Mouse (Mus musculus) intestine, embryonic 14.5 days (tissue): Measurements from ENCODE around the gene Vps11. TPM values are rescaled to one million over a fixed set of nuclear protein-coding genes. Genes with fewer than 3 reads are reported as not detected.

Experiments
- ATAC-seq: fragments of 200-750 bp; cut with Nextera tagmentation; replicated peaks from 2 replicates; pipeline ENCODE4 v1.8.0; 2017; ENCODE audit warnings: low read depth, moderate number of reproducible peaks, moderate TSS enrichment, moderate library complexity; ENCODE audit not compliant: low FRiP score, low TSS enrichment
- DNase-seq: peaks from one replicate; pipeline ENCODE4 v3.0.0-alpha.2; 2018; ENCODE audit warnings: low spot score
- H3K27ac ChIP-seq: fragments of 300-500 bp; sonication (generic); 2 replicates; pipeline ENCODE4 v1.5.1; 2014; ENCODE audit warnings: low read depth, mild to moderate bottlenecking, control low read depth
- H3K27me3 ChIP-seq: fragments of 300-500 bp; sonication (generic); replicated peaks from 2 replicates; pipeline ENCODE4 v1.6.1; 2014; ENCODE audit warnings: low read length, control low read depth; ENCODE audit not compliant: control insufficient read depth, insufficient read depth
- H3K36me3 ChIP-seq: fragments of 300-500 bp; sonication (generic); 2 replicates; pipeline ENCODE4 v1.6.1; 2014; ENCODE audit warnings: low read length, control low read depth; ENCODE audit not compliant: control insufficient read depth, insufficient read depth
- H3K4me1 ChIP-seq: fragments of 300-500 bp; sonication (generic); replicated peaks from 2 replicates; pipeline ENCODE4 v1.6.1; 2014; ENCODE audit warnings: low read length, control low read depth, mixed read lengths; ENCODE audit not compliant: control insufficient read depth, insufficient read depth
- H3K4me2 ChIP-seq: fragments of 300-500 bp; sonication (generic); 2 replicates; pipeline ENCODE4 v1.6.1; 2014; ENCODE audit warnings: low read length
- H3K4me3 ChIP-seq: fragments of 300-500 bp; sonication (generic); 2 replicates; pipeline ENCODE4 v1.5.1; 2014; ENCODE audit warnings: low read depth, low read length, control low read depth, mixed read lengths
- H3K9ac ChIP-seq: fragments of 300-500 bp; sonication (generic); 2 replicates; pipeline ENCODE4 v1.6.1; 2014; ENCODE audit warnings: mild to moderate bottlenecking, low read length
- H3K9me3 ChIP-seq: fragments of 300-500 bp; sonication (generic); 2 replicates; pipeline ENCODE4 v1.6.1; 2016; ENCODE audit warnings: low read length, control low read depth; ENCODE audit not compliant: control insufficient read depth
- WGBS: fragments of 180-500 bp; shearing (Covaris S2); extraction: QIAGEN DNeasy Blood & Tissue Kit; methylation state at CpG from one replicate; pipeline ENCODE4 v1.1.7; 2014; 5-methylcytosine and 5-hydroxymethylcytosine counted together
- polyA plus RNA-seq: library from polyadenylated mRNA; unstranded; fragments of >200 nt; fragmentation: Nextera tagmentation; extraction: Ambion mirVana; gene quantifications from 2 replicates; pipeline ENCODE4 v1.2.1, GENCODE M21; 2014

Gene Vps11
- polyA plus RNA-seq, 1 experiment from 2014 or later: 25.3 TPM

- Histone ChIP-seq H3K27ac (no peak overlapping the region), H3K36me3 (peaks cover 16% of the 10 kb centered on the region), H3K9ac (peak overlapping the region; percentile 68), H3K9me3 (no peaks in the 10 kb centered on the region), H3K4me3 (peak overlapping the region; percentile 75), H3K4me2 (peak overlapping the region; percentile 56), H3K27me3 (no peaks in the 10 kb centered on the region), H3K4me1 (peaks cover 14% of the 10 kb centered on the region)
- ATAC-seq (peak; percentile 13; the same call in 1 of the 2 replicates), DNase-seq (no peak)
- 2% methylated on average over 37 of the region's 37 CpGs for WGBS
Observed at GRCm38 (mm10) chr9:44319105-44319886, 42.2 kb downstream of the Vps11 start.

DNA sequence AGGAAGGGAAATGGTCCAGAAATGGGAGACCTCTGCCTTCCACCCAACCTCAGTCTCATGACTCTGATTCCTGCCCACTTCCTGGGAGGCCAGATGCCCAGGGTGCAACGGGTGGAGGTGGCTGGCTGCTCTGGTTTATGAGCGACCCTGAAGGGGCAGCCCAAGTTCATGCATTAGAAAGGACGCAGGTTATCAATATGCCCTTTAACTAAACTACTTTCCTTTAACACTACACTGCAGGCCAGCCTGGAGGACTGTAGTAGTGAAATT is 42.7 kb downstream of the Vps11 start:
- WGBS: 35% methylated on average over 3 of the region's 3 CpGs
- Histone ChIP-seq H3K27ac (no peak overlapping the region), H3K9ac (peak overlapping the region; percentile 68), H3K9me3 (no peaks in the 10 kb centered on the region), H3K4me1 (peaks cover 14% of the 10 kb centered on the region), H3K36me3 (peaks cover 18% of the 10 kb centered on the region), H3K27me3 (no peaks in the 10 kb centered on the region), H3K4me3 (peak overlapping the region; percentile 75), H3K4me2 (peak overlapping the region; percentile 56)
- DNase-seq: no peak
- no peak for ATAC-seq

DNA sequence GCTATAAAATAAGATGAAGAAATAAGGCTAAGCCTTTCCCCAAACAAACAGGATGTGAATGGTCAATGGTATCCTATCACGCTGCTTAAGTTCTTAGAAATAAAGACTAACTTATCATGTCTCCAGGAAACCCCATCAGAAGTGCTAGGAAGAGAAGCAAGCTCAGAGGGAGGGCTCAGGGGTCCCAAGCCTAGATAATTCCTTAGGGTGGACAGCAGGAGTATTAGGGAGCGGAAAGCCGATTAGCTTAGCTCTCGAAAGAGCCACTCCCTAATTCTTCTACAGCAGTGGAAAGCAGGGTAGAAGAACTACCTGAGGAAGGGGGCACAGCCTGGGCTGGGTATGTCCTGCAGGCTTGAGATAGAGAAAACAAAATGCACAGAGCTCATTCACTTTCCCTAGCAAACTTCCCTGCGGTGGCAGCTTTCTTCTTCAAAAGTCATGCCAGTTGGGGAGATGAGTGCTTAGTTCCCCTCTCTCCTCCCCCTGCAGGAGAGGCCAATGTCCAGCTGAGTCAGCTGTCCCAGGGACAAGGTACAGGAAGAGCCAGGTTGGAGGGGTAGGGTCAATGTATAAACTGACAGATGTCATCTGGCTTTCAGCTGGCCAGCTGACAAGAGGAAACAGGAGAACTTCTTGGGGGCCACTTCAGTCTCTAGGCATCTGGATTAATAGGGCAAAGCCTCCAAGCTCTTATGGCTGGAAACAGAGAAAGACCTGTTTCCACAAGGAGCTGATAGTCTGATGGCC is 43.2 kb downstream of the Vps11 start:
- no peak overlapping the region for H3K9ac ChIP-seq
- WGBS: 47% methylated on average over 5 of the region's 5 CpGs
- no peak for DNase-seq
- no peak for ATAC-seq
- H3K4me2 ChIP-seq: peak overlapping the region; percentile 56
- peak overlapping the region; percentile 75; the same call in 1 of the 2 replicates for H3K4me3 ChIP-seq
- peaks cover 23% of the 10 kb centered on the region for H3K36me3 ChIP-seq
- no peaks in the 10 kb centered on the region for H3K27me3 ChIP-seq
- H3K9me3 ChIP-seq: no peaks in the 10 kb centered on the region
- no peak overlapping the region for H3K27ac ChIP-seq
- H3K4me1 ChIP-seq: peaks cover 14% of the 10 kb centered on the region

DNA sequence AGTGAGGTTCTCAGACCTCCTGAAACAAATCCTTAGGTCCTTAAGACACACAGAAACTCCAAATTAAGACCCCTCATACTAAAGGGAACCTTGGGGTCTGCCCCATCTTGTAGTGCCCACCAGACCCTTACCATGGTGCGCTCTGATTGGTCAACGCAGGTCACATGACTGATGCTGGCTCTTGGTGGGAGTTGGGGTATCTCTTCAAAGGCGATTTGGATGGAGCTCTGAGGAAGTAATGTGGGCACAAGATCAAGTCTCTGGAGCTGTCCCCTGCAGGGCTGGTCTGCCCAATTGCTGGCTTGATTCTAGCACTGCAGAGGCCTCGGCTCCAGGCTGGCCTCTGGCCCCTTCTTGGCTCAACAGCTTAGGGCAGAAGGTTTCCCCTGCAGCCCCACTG is 44.0 kb downstream of the Vps11 start:
- H3K4me2 ChIP-seq: no peak overlapping the region
- H3K27me3 ChIP-seq: no peaks in the 10 kb centered on the region
- no peak overlapping the region for H3K9ac ChIP-seq
- ATAC-seq (no peak), DNase-seq (no peak)
- 77% methylated on average over 4 of the region's 4 CpGs for WGBS
- no peak overlapping the region for H3K4me3 ChIP-seq
- H3K9me3 ChIP-seq: no peaks in the 10 kb centered on the region
- H3K36me3 ChIP-seq: peaks cover 25% of the 10 kb centered on the region
- H3K27ac ChIP-seq: no peak overlapping the region
- H3K4me1 ChIP-seq: peaks cover 14% of the 10 kb centered on the region

GRCm38 (mm10) chr9:44314910-44315309 is 46.6 kb downstream of the Vps11 start:
- 90% methylated on average over 18 of the region's 18 CpGs for whole genome bisulfite sequencing
- no peak overlapping the region for H3K4me3 ChIP-seq
- H3K27me3 ChIP-seq: no peaks in the 10 kb centered on the region
- peaks cover 25% of the 10 kb centered on the region for H3K36me3 ChIP-seq
- H3K4me1 ChIP-seq: peaks cover 24% of the 10 kb centered on the region
- H3K9ac ChIP-seq: no peak overlapping the region
- no peaks in the 10 kb centered on the region for H3K9me3 ChIP-seq
- DNase-seq: no peak
- H3K27ac ChIP-seq: no peak overlapping the region
- H3K4me2 ChIP-seq: no peak overlapping the region
- no peak for ATAC-seq

- peaks cover 25% of the 10 kb centered on the region for H3K36me3 ChIP-seq
- no peaks in the 10 kb centered on the region for H3K9me3 ChIP-seq
- H3K4me2 ChIP-seq: no peak overlapping the region
- WGBS: 79% methylated on average over 4 of the region's 4 CpGs
- no peak overlapping the region for H3K4me3 ChIP-seq
- H3K9ac ChIP-seq: no peak overlapping the region
- no peak overlapping the region for H3K27ac ChIP-seq
- peaks cover 23% of the 10 kb centered on the region for H3K4me1 ChIP-seq
- H3K27me3 ChIP-seq: no peaks in the 10 kb centered on the region
- ATAC-seq (no peak), DNase-seq (no peak)
Observed at GRCm38 (mm10) chr9:44314257-44314547, 47.3 kb downstream of the Vps11 start.

- Histone ChIP-seq H3K36me3 (peaks cover 25% of the 10 kb centered on the region), H3K27ac (no peak overlapping the region), H3K9ac (no peak overlapping the region), H3K4me3 (no peak overlapping the region), H3K9me3 (no peaks in the 10 kb centered on the region), H3K4me1 (peaks cover 18% of the 10 kb centered on the region), H3K27me3 (no peaks in the 10 kb centered on the region), H3K4me2 (no peak overlapping the region)
- 80% methylated on average over 19 of the region's 19 CpGs for WGBS
- ATAC-seq (no peak), DNase-seq (no peak)
Observed at GRCm38 (mm10) chr9:44313476-44314256, 47.8 kb downstream of the Vps11 start.

GRCm38 (mm10) chr9:44311136-44312134 is 50.0 kb downstream of the Vps11 start:
- Histone ChIP-seq H3K4me2 (peak overlapping the region; percentile 42), H3K4me1 (peaks cover 10% of the 10 kb centered on the region; the same call in 1 of the 2 replicates), H3K27ac (peak overlapping the region; percentile 49), H3K4me3 (no peak overlapping the region), H3K9me3 (no peaks in the 10 kb centered on the region), H3K9ac (peak overlapping the region; percentile 11; the same call in 1 of the 2 replicates), H3K36me3 (peaks cover 25% of the 10 kb centered on the region), H3K27me3 (no peaks in the 10 kb centered on the region)
- 10% methylated on average over 27 of the region's 27 CpGs for WGBS
- ATAC-seq (peak; percentile 78), DNase-seq (peak; percentile 63)
